13 mouse cellular contexts compared by ENCODE assay signal in the genomic region with DNA sequence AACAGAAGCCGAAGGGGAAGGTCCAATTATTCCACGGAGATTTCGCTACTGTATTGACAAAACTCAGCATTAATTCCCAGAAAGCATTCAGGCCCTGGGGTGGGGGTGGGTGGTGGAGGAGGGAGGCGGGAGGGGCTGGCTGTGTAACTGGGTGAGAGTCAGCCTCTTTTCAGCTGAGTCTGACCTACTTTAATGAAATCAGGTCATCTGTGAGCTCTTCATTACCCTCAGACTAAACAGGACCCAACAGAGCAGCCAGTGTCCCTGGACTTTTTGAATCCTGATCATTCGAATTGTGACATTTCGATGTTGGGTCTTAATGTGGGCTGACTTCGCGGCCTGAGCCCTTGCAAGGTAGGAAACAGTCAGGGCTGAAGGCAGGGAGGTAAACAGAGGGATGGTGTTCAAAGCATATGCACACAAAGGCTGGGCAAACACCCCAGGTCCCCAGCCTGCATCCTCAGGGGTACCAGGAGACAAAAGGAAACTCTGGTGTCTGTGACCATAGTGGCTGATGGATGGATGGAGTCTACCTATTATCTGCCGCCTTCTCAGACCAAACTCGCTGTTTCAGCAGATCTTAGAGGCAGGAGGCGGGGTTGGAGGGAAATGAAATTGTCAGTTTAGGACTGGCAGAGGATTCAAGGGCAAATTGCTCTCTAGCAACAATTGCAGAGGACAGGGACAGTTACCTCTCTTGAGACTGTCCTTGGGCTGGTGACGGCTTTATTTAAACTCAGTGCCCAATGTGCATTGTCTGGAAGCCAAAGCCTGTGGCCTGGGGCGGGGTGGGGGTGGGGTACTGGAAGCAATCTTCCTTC.
DNase-seq lines count a peak whose midpoint lies in the region; ATAC-seq lines count a peak whose summit lies in the region.
"Had no signal": no experiment of that assay in that cellular context is flagged by ENCODE, and none has a peak within 500 bp of the region (broad histone marks: within the 10 kb centered on the region; RNA-seq: fewer than 3 reads in every experiment).

No protein-coding gene starts in this region.

- H3K4me1 ChIP-seq in forebrain, embryonic 16.5 days (replicated peaks; ENCODE audit: control insufficient read depth, insufficient read depth, low read length): peaks cover 10% of the 10 kb centered on the region
- peaks cover 22% of the 10 kb centered on the region for H3K4me1 ChIP-seq in midbrain, embryonic 10.5 days

- H3K4me2 ChIP-seq in forebrain, embryonic 16.5 days (ENCODE audit: low read length): no peak overlapping the region
- H3K4me2 ChIP-seq: liver, embryonic 11.5 days had no signal

- peak; percentile 49 for ATAC-seq in forebrain, embryonic 16.5 days
- ATAC-seq: activated CD4-positive, CD25-positive, alpha-beta regulatory T cell, adult 4 months; CD4-positive, CD25-positive, alpha-beta regulatory T cell, adult 4 months had no signal

- intact Hi-C loops in left cerebral cortex, postnatal 25 days (cut with DNase I): no loop called here

- H3K27me3 ChIP-seq in forebrain, embryonic 16.5 days (replicated peaks; ENCODE audit: control insufficient read depth, insufficient read depth, low read length): no peaks in the 10 kb centered on the region
- H3K27me3 ChIP-seq in midbrain, embryonic 10.5 days (ENCODE audit: low read depth, poor library complexity, severe bottlenecking): peaks cover 11% of the 10 kb centered on the region; the same call in 1 of the 2 replicates

- H3K9me3 ChIP-seq in forebrain, embryonic 16.5 days (ENCODE audit: control insufficient read depth, low read length): no peaks in the 10 kb centered on the region
- no peaks in the 10 kb centered on the region for H3K9me3 ChIP-seq in midbrain, embryonic 10.5 days (replicated peaks)

- no peaks in the 10 kb centered on the region for H3K36me3 ChIP-seq in forebrain, embryonic 16.5 days (ENCODE audit: control insufficient read depth, insufficient read depth)
- no peaks in the 10 kb centered on the region for H3K36me3 ChIP-seq in midbrain, embryonic 10.5 days

- peak; percentile 33 for DNase-seq in testis, postnatal 14 days (ENCODE audit: low spot score)
- no peak for DNase-seq in testis, postnatal 10 days (ENCODE audit: low spot score)
- DNase-seq in midbrain, embryonic 10.5 days (ENCODE audit: low spot score): no peak
- no peak for DNase-seq in layer of hippocampus, postnatal 14 days (ENCODE audit: low spot score in 2 of 2)
- DNase-seq in left cerebral cortex, postnatal 25 days (ENCODE audit: low spot score in 2 of 2): no peak
- DNase-seq in right cerebral cortex, postnatal 36 days (ENCODE audit: low spot score in 2 of 2): no peak
- DNase-seq in kidney, postnatal 36 days: no peak
- DNase-seq: cerebellum, adult 9-10 months; layer of hippocampus, adult 9-11 months had no signal

- no peak overlapping the region for H3K9ac ChIP-seq in forebrain, embryonic 16.5 days (replicated peaks; ENCODE audit: low read depth, low read length)

- H3K27ac ChIP-seq in forebrain, embryonic 16.5 days (ENCODE audit: low read length): no peak overlapping the region
- H3K27ac ChIP-seq in midbrain, embryonic 10.5 days (replicated peaks): peak overlapping the region; percentile 73

- 33% methylated on average over 13 of the region's 13 CpGs for WGBS in forebrain, embryonic 16.5 days
- 43% methylated on average over 13 of the region's 13 CpGs for WGBS in midbrain, embryonic 10.5 days

- H3K4me3 ChIP-seq in forebrain, embryonic 16.5 days (replicated peaks; ENCODE audit: low read length): no peak overlapping the region
- H3K4me3 ChIP-seq in midbrain, embryonic 10.5 days: no peak overlapping the region
